Mouse (Mus musculus): ENCODE measurements around the gene Tmem247.

- TF ChIP-seq CTCF (IDR thresholded peaks at IDR 0.05; ENCODE audit: borderline replicate concordance, insufficient read depth, low read depth, low read length) (no peak), POLR2A (IDR thresholded peaks at IDR 0.05; ENCODE audit: borderline replicate concordance, insufficient read depth, low read length) (no peak)
Measured at GRCm38 (mm10) chr17:86900564-86900963, 16.6 kb upstream of the Tmem247 start.

Data from cerebellum, adult 2 months (tissue).